Mouse (Mus musculus) skeletal muscle tissue, adult 2 months (tissue): ENCODE measurements around the gene Isx.
A peak's percentile ranks its signal among the peaks of the same experiment; 100 is the strongest.

ENCODE experiments used
- DNase-seq: peaks from one replicate; pipeline ENCODE4 v3.0.0-alpha.2; 2012; ENCODE audit warnings: low read depth, low spot score

Isx gene

GRCm38 (mm10) chr8:74899796-74900195, 26.8 kb downstream of the Isx start:
- DNase-seq = no peak

- DNase-seq = no peak
These were observed 28.8 kb downstream of the Isx start for GRCm38 (mm10) chr8:74901765-74902164.

GRCm38 (mm10) chr8:74903054-74903842, 30.3 kb downstream of the Isx start:
- DNase-seq = no peak

- no peak for DNase-seq
These were observed 33.4 kb downstream of the Isx start for GRCm38 (mm10) chr8:74906333-74906732.

GRCm38 (mm10) chr8:74910708-74911107, 37.7 kb downstream of the Isx start:
- DNase-seq = no peak

GRCm38 (mm10) chr8:74920691-74921421, 47.9 kb downstream of the Isx start:
- no peak for DNase-seq

GRCm38 (mm10) chr8:74921882-74922518, 49.0 kb downstream of the Isx start:
- DNase-seq = no peak

GRCm38 (mm10) chr8:74927940-74928339, 55.0 kb downstream of the Isx start:
- DNase-seq = no peak

- DNase-seq = peak; percentile 9
These were observed 57.8 kb downstream of the Isx start for GRCm38 (mm10) chr8:74930731-74931130.

- DNase-seq = peak; percentile 3
These were observed 62.3 kb downstream of the Isx start for GRCm38 (mm10) chr8:74935308-74935707.

GRCm38 (mm10) chr8:74936656-74937055, 63.7 kb downstream of the Isx start:
- no peak for DNase-seq

GRCm38 (mm10) chr8:74942056-74942455, 69.1 kb downstream of the Isx start:
- DNase-seq = no peak
